Mouse (Mus musculus) right cerebral cortex, adult 2 months (tissue): ENCODE measurements around the gene Abca7.

Source experiments
- DNase-seq, 2 experiments: peaks; one replicate each; pipeline ENCODE4 v3.0.0; 2021 to 2022; ENCODE audit warnings: low spot score in 2 of 2

The Abca7 gene

GRCm38 (mm10) chr10:79974087-79974486, 22.2 kb upstream of the Abca7 start:
- DNase-seq: no peak

- no peak for DNase-seq
Measured at GRCm38 (mm10) chr10:79974668-79975067, 21.6 kb upstream of the Abca7 start.

- DNase-seq: no peak
Measured at GRCm38 (mm10) chr10:79976071-79976721, 20.1 kb upstream of the Abca7 start.

GRCm38 (mm10) chr10:79976722-79977107, 19.6 kb upstream of the Abca7 start:
- DNase-seq: no peak

GRCm38 (mm10) chr10:79977324-79977723, 19.0 kb upstream of the Abca7 start:
- no peak for DNase-seq

GRCm38 (mm10) chr10:79978061-79978460, 18.2 kb upstream of the Abca7 start:
- DNase-seq: no peak

- DNase-seq: no peak
Measured at GRCm38 (mm10) chr10:79979401-79980155, 16.7 kb upstream of the Abca7 start.

- DNase-seq: no peak
Measured at GRCm38 (mm10) chr10:79983205-79983604, 13.1 kb upstream of the Abca7 start.

GRCm38 (mm10) chr10:79983670-79984069, 12.6 kb upstream of the Abca7 start:
- DNase-seq: peak; percentile 50 to 63

GRCm38 (mm10) chr10:79984195-79984816, 12.0 kb upstream of the Abca7 start, which contains the start of gene Tmem259:
TSS of gene Tmem259 (minus strand) at chr10:79984330.
- peak; percentile 78 to 87 for DNase-seq

- peak; percentile 93 to 99 for DNase-seq
Measured at GRCm38 (mm10) chr10:79984871-79985270, 11.4 kb upstream of the Abca7 start.

GRCm38 (mm10) chr10:79985334-79986231, 10.7 kb upstream of the Abca7 start:
- peak; percentile 67 to 82 for DNase-seq

- DNase-seq: no peak
Measured at GRCm38 (mm10) chr10:79986232-79986878, 9.9 kb upstream of the Abca7 start.

- DNase-seq: peak; percentile 81 to 89
Measured at GRCm38 (mm10) chr10:79986963-79987362, 9.3 kb upstream of the Abca7 start.

- DNase-seq: no peak
Measured at GRCm38 (mm10) chr10:79987771-79988505, 8.4 kb upstream of the Abca7 start.

GRCm38 (mm10) chr10:79988506-79989271, 7.6 kb upstream of the Abca7 start, which contains the start of gene Cnn2:
TSS of gene Cnn2 (plus strand) at chr10:79988584.
- DNase-seq: no peak

GRCm38 (mm10) chr10:79989272-79989786, 7.0 kb upstream of the Abca7 start:
- no peak for DNase-seq

- no peak for DNase-seq
Measured at GRCm38 (mm10) chr10:79989870-79990269, 6.4 kb upstream of the Abca7 start.

- DNase-seq: no peak
Measured at GRCm38 (mm10) chr10:79991099-79991498, 5.2 kb upstream of the Abca7 start.
